Mouse (Mus musculus) embryonic facial prominence, embryonic 14.5 days (tissue): ENCODE data around the gene Clec12a. TPM values are rescaled to one million over a fixed set of nuclear protein-coding genes. Genes with fewer than 3 reads are reported as not detected.
"Not testable (repeated sequence)": the region's sequence is repeated elsewhere in the genome, so short reads cannot be mapped to it uniquely, and the experiment has no call there.

Experiments used
- ATAC-seq: fragments of 200-750 bp; cut with Nextera tagmentation; 2 replicates; pipeline ENCODE4 v1.8.0; 2017; ENCODE audit warnings: low read depth, moderate number of reproducible peaks, moderate TSS enrichment
- DNase-seq: peaks from one replicate; pipeline ENCODE4 v3.0.0-alpha.2; 2015; ENCODE audit warnings: low spot score
- H3K27ac ChIP-seq: fragments of 300-500 bp; sonication (generic); replicated peaks from 2 replicates; pipeline ENCODE4 v1.5.1; 2014; ENCODE audit warnings: low read depth, mild to moderate bottlenecking, low read length, moderate library complexity
- H3K27me3 ChIP-seq: fragments of 300-500 bp; sonication (generic); replicated peaks from 2 replicates; pipeline ENCODE4 v1.6.1; 2014; ENCODE audit warnings: low read length; ENCODE audit not compliant: control insufficient read depth, insufficient read depth
- H3K36me3 ChIP-seq: fragments of 300-500 bp; sonication (generic); 2 replicates; pipeline ENCODE4 v1.6.1; 2014; ENCODE audit warnings: low read length, mixed read lengths; ENCODE audit not compliant: control insufficient read depth, insufficient read depth
- H3K4me1 ChIP-seq: fragments of 300-500 bp; sonication (generic); 2 replicates; pipeline ENCODE4 v1.6.1; 2014; ENCODE audit warnings: antibody characterized with exemption, low read length; ENCODE audit not compliant: control insufficient read depth, insufficient read depth
- H3K4me2 ChIP-seq: fragments of 300-500 bp; sonication (generic); 2 replicates; pipeline ENCODE4 v1.6.1; 2014; ENCODE audit warnings: low read depth, mild to moderate bottlenecking, low read length, moderate library complexity, mixed read lengths
- H3K4me3 ChIP-seq: fragments of 300-500 bp; sonication (generic); 2 replicates; pipeline ENCODE4 v1.5.1; 2014; ENCODE audit warnings: low read depth, mild to moderate bottlenecking, low read length
- H3K9ac ChIP-seq: fragments of 300-500 bp; sonication (generic); 2 replicates; pipeline ENCODE4 v1.6.1; 2014; ENCODE audit warnings: low read depth, mild to moderate bottlenecking, low read length, moderate library complexity, mixed read lengths
- H3K9me3 ChIP-seq: fragments of 300-500 bp; sonication (generic); 2 replicates; pipeline ENCODE4 v1.6.1; 2016; ENCODE audit warnings: low read length; ENCODE audit not compliant: control insufficient read depth
- WGBS: fragments of 180-500 bp; shearing (Covaris S2); extraction: QIAGEN DNeasy Blood & Tissue Kit; methylation state at CpG from one replicate; pipeline ENCODE4 v1.1.7; 2014; 5-methylcytosine and 5-hydroxymethylcytosine counted together
- polyA plus RNA-seq: library from polyadenylated mRNA; unstranded; fragments of >200 nt; fragmentation: Nextera tagmentation; extraction: Ambion mirVana; gene quantifications from 2 replicates; pipeline ENCODE4 v1.2.1, GENCODE M21; 2014

Gene Clec12a
- polyA plus RNA-seq: 1.9 and 3.0 TPM in 2 replicates

DNA sequence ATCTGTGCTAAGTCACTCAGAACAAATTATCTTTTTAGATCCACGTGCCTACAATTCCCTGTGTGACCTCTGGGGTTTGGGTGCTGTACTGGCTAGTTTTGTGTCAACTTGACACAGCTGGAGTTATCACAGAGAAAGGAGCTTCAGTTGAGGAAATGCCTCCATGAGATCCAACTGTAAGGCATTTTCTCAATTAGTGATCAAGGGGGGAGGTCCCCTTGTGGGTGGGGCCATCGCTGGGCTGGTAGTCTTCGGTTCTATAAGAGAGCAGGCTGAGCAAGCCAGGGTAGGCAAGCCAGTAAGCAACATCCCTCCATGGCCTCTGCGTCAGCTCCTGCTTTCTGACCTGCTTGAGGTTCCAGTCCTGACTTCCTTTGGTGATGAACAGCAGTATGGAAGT is at the start of gene Clec12a:
Clec12a (plus strand) TSS at position 301 of the 400 bp plus-strand sequence.
- not testable (repeated sequence) for ATAC-seq, H3K9me3 ChIP-seq, H3K9ac ChIP-seq, H3K4me2 ChIP-seq, DNase-seq, H3K27me3 ChIP-seq, H3K4me3 ChIP-seq, H3K27ac ChIP-seq, H3K4me1 ChIP-seq, H3K36me3 ChIP-seq
- WGBS: 74% methylated on average over 4 of the region's 4 CpGs

- Histone ChIP-seq H3K9me3 (no peaks in the 10 kb centered on the region), H3K4me3 (no peak overlapping the region), H3K27ac (no peak overlapping the region), H3K27me3 (no peaks in the 10 kb centered on the region), H3K4me1 (no peaks in the 10 kb centered on the region), H3K36me3 (no peaks in the 10 kb centered on the region), H3K4me2 (no peak overlapping the region), H3K9ac (no peak overlapping the region)
- no peak for DNase-seq
- 58% methylated on average over 1 of the region's 1 CpGs for WGBS
- no peak for ATAC-seq
Observed at GRCm38 (mm10) chr6:129304180-129304579, 38.3 kb upstream of the Clec12a start.

GRCm38 (mm10) chr6:129312499-129312898 is 30.0 kb upstream of the Clec12a start:
- no peaks in the 10 kb centered on the region for H3K4me1 ChIP-seq
- ATAC-seq: no peak
- WGBS: 73% methylated on average over 3 of the region's 3 CpGs
- no peak overlapping the region for H3K4me2 ChIP-seq
- H3K27ac ChIP-seq: no peak overlapping the region
- H3K9me3 ChIP-seq: no peaks in the 10 kb centered on the region
- no peak overlapping the region for H3K9ac ChIP-seq
- H3K4me3 ChIP-seq: no peak overlapping the region
- H3K27me3 ChIP-seq: no peaks in the 10 kb centered on the region
- DNase-seq: no peak
- H3K36me3 ChIP-seq: no peaks in the 10 kb centered on the region

DNA sequence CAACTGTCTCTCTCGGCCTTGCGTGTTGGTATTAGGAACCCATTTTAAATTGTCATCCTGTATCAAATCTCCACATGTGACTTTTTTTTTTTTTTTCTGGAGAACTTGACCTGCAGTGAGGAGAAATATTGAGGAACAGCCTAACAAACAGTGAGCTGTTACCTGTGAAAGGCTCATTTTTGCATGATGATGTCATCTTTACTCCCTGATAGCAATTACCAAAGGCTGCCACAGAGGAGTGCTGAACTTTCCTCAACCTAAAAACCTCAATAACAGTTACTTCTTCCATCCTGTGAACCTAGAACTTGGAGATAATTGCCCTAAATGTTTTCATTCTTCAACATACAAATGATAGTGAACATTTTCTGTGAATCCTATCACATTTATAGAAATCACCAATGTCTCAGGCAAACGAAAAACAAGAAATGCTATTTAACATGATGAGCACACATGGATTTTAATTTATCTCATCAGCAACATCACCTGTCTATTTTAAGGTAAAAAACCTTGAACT is 27.8 kb upstream of the Clec12a start:
- DNase-seq (no peak), ATAC-seq (no peak)
- H3K27ac ChIP-seq: no peak overlapping the region
- H3K27me3 ChIP-seq: no peaks in the 10 kb centered on the region
- WGBS: 81% methylated on average over 3 of the region's 3 CpGs
- H3K9ac ChIP-seq: no peak overlapping the region
- no peaks in the 10 kb centered on the region for H3K9me3 ChIP-seq
- H3K4me3 ChIP-seq: no peak overlapping the region
- H3K36me3 ChIP-seq: no peaks in the 10 kb centered on the region
- H3K4me2 ChIP-seq: no peak overlapping the region
- H3K4me1 ChIP-seq: no peaks in the 10 kb centered on the region

DNA sequence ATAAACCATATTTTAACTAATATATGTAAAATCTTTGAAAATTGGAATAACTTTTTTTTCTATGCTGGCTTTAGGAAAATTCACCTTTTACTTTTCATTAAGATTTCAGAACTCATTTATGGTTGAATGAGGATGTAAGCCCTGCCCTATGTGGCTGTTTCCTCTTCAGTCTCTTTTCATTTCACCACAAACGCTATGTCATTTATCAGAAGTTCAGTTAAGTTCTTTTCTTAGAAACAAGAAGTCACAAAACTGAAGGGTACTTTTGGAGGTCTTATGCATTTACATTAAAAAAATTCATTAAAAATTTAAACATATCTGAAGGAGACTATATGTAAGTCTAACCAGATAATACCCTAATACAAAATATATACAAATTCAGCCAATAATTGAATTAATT is 26.8 kb upstream of the Clec12a start:
- Histone ChIP-seq H3K4me2 (no peak overlapping the region), H3K36me3 (no peaks in the 10 kb centered on the region), H3K9me3 (no peaks in the 10 kb centered on the region), H3K27me3 (no peaks in the 10 kb centered on the region), H3K27ac (no peak overlapping the region), H3K4me3 (no peak overlapping the region), H3K4me1 (no peaks in the 10 kb centered on the region), H3K9ac (no peak overlapping the region)
- DNase-seq (no peak), ATAC-seq (no peak)
- 76% methylated on average over 1 of the region's 1 CpGs for WGBS

GRCm38 (mm10) chr6:129316463-129316862 is 26.0 kb upstream of the Clec12a start:
- Histone ChIP-seq H3K36me3 (no peaks in the 10 kb centered on the region), H3K4me2 (no peak overlapping the region), H3K4me1 (no peaks in the 10 kb centered on the region), H3K4me3 (no peak overlapping the region), H3K27me3 (no peaks in the 10 kb centered on the region), H3K9me3 (no peaks in the 10 kb centered on the region), H3K9ac (no peak overlapping the region), H3K27ac (no peak overlapping the region)
- 55% methylated on average over 2 of the region's 2 CpGs for WGBS
- ATAC-seq (no peak), DNase-seq (no peak)

DNA sequence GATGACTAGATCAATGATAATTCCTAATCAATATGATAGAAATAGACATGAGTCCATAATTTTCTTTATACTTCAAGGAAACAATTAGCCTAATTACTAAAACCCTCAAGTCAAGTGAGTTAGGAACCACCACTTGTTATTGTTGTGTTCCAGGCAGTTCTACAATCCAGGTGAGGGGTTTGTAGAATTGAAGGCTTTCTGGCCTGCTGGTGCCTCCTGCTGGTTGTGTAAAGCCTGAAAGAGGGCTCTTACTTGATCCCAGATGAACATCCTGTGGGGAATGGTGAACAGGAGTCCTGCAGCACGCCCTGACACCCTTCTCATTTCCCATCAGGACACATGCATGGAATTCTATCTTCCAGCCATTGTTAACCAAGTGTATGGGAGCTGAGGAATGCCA is 24.1 kb upstream of the Clec12a start:
- DNase-seq (no peak), ATAC-seq (no peak)
- Histone ChIP-seq H3K27me3 (no peaks in the 10 kb centered on the region), H3K36me3 (no peaks in the 10 kb centered on the region), H3K27ac (no peak overlapping the region), H3K4me2 (no peak overlapping the region), H3K9me3 (no peaks in the 10 kb centered on the region), H3K4me3 (no peak overlapping the region), H3K4me1 (no peaks in the 10 kb centered on the region), H3K9ac (no peak overlapping the region)
- WGBS: 48% methylated on average over 1 of the region's 1 CpGs

DNA sequence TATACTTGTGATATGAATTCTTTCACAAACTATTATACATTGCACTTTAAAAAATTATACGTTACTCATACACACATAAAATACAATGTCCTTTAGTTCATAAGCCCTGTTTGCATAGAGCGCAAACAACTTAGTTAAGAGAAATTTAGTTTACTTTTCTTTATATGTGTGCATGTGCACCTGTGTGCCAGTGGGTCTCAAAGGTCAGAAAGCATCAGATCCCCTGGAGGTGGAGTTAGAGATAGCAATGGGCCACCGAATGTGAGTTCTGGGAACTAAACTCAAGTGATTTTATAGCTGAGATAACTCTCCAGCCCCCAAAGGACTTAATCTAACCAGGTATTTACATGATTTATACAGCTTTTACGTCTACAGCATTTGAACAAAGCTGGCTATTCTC is 23.2 kb upstream of the Clec12a start:
- Histone ChIP-seq H3K9ac (no peak overlapping the region), H3K4me3 (no peak overlapping the region), H3K27ac (no peak overlapping the region), H3K36me3 (no peaks in the 10 kb centered on the region), H3K9me3 (no peaks in the 10 kb centered on the region), H3K27me3 (no peaks in the 10 kb centered on the region), H3K4me1 (no peaks in the 10 kb centered on the region), H3K4me2 (no peak overlapping the region)
- DNase-seq: no peak
- ATAC-seq: no peak
- 70% methylated on average over 4 of the region's 4 CpGs for WGBS

- Histone ChIP-seq H3K9me3 (no peaks in the 10 kb centered on the region), H3K36me3 (no peaks in the 10 kb centered on the region), H3K4me1 (no peaks in the 10 kb centered on the region), H3K27me3 (no peaks in the 10 kb centered on the region), H3K27ac (no peak overlapping the region), H3K4me3 (no peak overlapping the region), H3K9ac (no peak overlapping the region), H3K4me2 (no peak overlapping the region)
- DNase-seq: no peak
- no peak for ATAC-seq
- 75% methylated on average over 1 of the region's 1 CpGs for WGBS
Observed at GRCm38 (mm10) chr6:129326016-129326415, 16.5 kb upstream of the Clec12a start.
